Mouse (Mus musculus): Measurements from ENCODE around the gene Nckap5.

DNA sequence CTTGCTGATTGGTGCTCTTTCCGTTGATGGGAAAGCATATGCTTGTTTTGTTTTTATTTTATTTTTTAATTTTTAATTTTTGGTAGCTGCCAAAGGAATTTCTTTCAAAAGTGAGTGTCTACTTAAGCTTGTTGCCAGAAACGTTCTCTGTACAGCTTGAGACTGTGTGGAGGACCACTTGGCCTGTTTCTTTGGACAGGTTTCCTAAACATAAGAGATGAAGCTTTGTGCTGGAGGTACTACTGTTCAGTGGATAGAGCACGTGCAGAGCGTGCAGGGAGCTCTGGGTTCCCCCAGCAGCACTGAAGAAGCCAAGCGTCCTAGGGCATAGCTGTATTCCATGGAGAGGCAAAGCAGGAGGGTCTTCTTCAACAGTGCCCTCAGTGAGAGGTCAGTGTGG is 620.9 kb downstream of the Nckap5 start:
- no peak for TF ChIP-seq POLR2A (IDR thresholded peaks at IDR 0.05; ENCODE audit: low read depth, low read length)
- TF ChIP-seq ZC3H11A (IDR thresholded peaks at IDR 0.05; ENCODE audit: low read depth, low read length), result no peak
- TF ChIP-seq CTCF (conservative IDR thresholded peaks at IDR 0.05 in 1 of 2, IDR thresholded peaks at IDR 0.05 in 1 of 2; ENCODE audit: low read depth in 2 of 2, low read length in 2 of 2), result no peak
- TF ChIP-seq TBP (conservative IDR thresholded peaks at IDR 0.05; ENCODE audit: low read depth, low read length), result no peak
- TF ChIP-seq MXI1 (IDR thresholded peaks at IDR 0.05; ENCODE audit: low read depth, low read length), result no peak
- TF ChIP-seq EP300 (IDR thresholded peaks at IDR 0.05; ENCODE audit: low read length), result no peak
- no peak for TF ChIP-seq ZNF384 (IDR thresholded peaks at IDR 0.05; ENCODE audit: low read depth, low read length)
- no peak for TF ChIP-seq UBTF (IDR thresholded peaks at IDR 0.05; ENCODE audit: low read depth, low read length)
- no peak for TF ChIP-seq E2F4 (IDR thresholded peaks at IDR 0.05; ENCODE audit: insufficient replicate concordance, low read depth, low read length)
- no peak for TF ChIP-seq TCF12 (IDR thresholded peaks at IDR 0.05; ENCODE audit: low read depth, low read length)
- no peak for TF ChIP-seq CHD2 (IDR thresholded peaks at IDR 0.05; ENCODE audit: low read length)
- no peak for TF ChIP-seq ETS1 (conservative IDR thresholded peaks at IDR 0.05; ENCODE audit: low read depth, low read length)
- no peak for TF ChIP-seq PAX5 (IDR thresholded peaks at IDR 0.05; ENCODE audit: low read length)
